Mouse (Mus musculus) ES-E14 (cell line): ENCODE measurements at regions not wholly inside any gene's neighbourhood (a gene's known extent, or its start where the extent isn't known, plus 50 kb on each side); places are given as distances from the start of the nearest gene placed in this dataset.

Source experiments
- CHD2 ChIP-seq: IDR thresholded peaks from 2 replicates; pipeline ENCODE4 v1.6.1; 2014; ENCODE audit warnings: mild to moderate bottlenecking, low read depth, low read length, inconsistent platforms
- HCFC1 ChIP-seq: IDR thresholded peaks from 2 replicates; pipeline ENCODE4 v1.6.1; 2012; ENCODE audit warnings: low read length, inconsistent platforms, borderline replicate concordance; ENCODE audit not compliant: insufficient read depth
- ZC3H11A ChIP-seq: IDR thresholded peaks from 2 replicates; pipeline ENCODE4 v1.6.1; 2012; ENCODE audit warnings: low read depth, mild to moderate bottlenecking, inconsistent platforms, low read length, borderline replicate concordance
- ZNF384 ChIP-seq: IDR thresholded peaks from 2 replicates; pipeline ENCODE4 v1.6.1; 2012; ENCODE audit warnings: low read depth, low read length, inconsistent platforms

- TF ChIP-seq HCFC1 = no peak
- no peak for TF ChIP-seq ZC3H11A
- no peak for TF ChIP-seq CHD2
- no peak for TF ChIP-seq ZNF384
Measured at GRCm38 (mm10) chr16:24237425-24237824, 155.9 kb upstream of the Lpp start.
